Mouse (Mus musculus): ENCODE measurements around the gene Wdr90.
A peak's percentile ranks its signal among the peaks of the same experiment; 100 is the strongest.

- TF ChIP-seq CTCF (IDR thresholded peaks at IDR 0.05; ENCODE audit: borderline replicate concordance, insufficient read depth, low read depth, low read length) = no peak
- TF ChIP-seq POLR2A (IDR thresholded peaks at IDR 0.05; ENCODE audit: borderline replicate concordance, insufficient read depth, low read length) = peak; percentile 13; the same call in 1 of the 2 replicates
These were observed 20.4 kb upstream of the Wdr90 start for GRCm38 (mm10) chr17:25881691-25882090.
